Mouse (Mus musculus): ENCODE results near the gene Olfr486. TPM values are rescaled to one million over a fixed set of nuclear protein-coding genes. Genes with fewer than 3 reads are reported as not detected.
"Not testable (repeated sequence)": the region's sequence is repeated elsewhere in the genome, so short reads cannot be mapped to it uniquely, and the experiment has no call there.

Olfr486 gene
- polyA plus RNA-seq (2012; rRNA removed), result not detected in 2 replicates

DNA sequence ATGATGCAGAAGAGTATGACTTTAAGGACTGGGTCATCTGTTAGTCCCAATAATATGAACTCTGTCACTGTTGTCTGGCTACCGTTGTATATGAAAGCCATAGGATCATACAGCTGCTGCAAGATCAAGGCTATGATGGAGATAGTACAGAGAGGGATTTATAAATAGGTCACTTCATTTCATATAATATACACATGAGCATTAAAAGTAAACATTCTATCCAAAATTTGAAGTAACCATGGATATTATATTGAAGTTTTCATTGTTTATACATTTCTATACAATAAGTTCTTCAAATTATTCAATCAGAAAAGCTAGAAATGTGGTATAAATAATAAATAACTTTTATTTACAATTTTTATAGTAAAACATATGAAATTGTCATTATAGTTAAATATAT lies at the start of gene Olfr486:
TSS of gene Olfr486 (minus strand) at position 101 of the 400 bp plus-strand sequence.
- not testable (repeated sequence) for H3K4me3 ChIP-seq (ENCODE audit: insufficient read depth, low read length); H3K27ac ChIP-seq (ENCODE audit: insufficient read depth, low read length); H3K4me1 ChIP-seq (ENCODE audit: control insufficient read depth, insufficient read depth, low read length)

DNA sequence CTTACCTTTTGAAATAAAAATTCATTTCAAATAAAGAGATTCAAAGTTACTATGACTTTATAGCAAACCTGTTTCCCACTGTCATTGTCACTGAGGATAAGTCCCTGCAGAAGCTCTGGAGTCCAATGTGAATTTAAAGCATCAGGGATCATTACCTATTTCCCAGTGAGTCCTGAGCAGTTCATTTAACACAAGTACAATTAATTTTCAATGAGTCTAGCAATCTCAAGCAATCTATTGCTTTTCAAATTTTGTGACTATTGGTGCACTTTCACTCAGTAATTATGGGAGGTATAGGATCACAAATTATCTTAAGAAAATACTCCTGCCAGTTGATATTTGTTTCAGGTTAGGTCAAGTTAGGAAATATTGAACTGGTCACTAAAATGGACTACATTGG lies 42.0 kb upstream of the Olfr486 start, which contains the start of gene Olfr487:
TSS of gene Olfr487 (minus strand) at position 101 of the 400 bp plus-strand sequence.
- not testable (repeated sequence) for H3K4me3 ChIP-seq (ENCODE audit: insufficient read depth, low read length); H3K27ac ChIP-seq (ENCODE audit: insufficient read depth, low read length); H3K4me1 ChIP-seq (ENCODE audit: control insufficient read depth, insufficient read depth, low read length)

DNA sequence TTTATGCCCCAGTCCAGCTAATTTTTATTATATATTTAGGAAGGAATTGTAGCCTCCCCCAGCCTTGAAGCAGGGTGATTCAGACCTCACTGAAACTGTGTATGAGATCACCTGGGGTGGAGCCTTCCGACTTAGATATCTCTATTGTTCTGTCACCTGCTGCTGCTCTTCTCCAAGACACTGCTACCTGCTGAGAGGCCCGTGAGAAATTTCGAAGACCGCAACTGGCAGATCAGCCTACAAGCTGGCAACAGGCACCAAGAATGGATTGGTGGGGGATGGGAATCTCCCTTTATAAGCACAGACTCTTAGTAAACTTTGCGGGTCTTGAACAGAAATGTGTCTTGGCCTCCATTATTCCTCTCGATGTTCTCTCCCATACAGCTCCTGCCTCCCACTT lies 24.4 kb upstream of the Olfr486 start:
- no peak for TF ChIP-seq CTCF (IDR thresholded peaks at IDR 0.05; ENCODE audit: extremely low read depth, insufficient read depth, low read length)
- no peak for TF ChIP-seq POLR2A (IDR thresholded peaks at IDR 0.05; ENCODE audit: extremely low read depth, insufficient read depth, low read length)
- H3K4me1 ChIP-seq (ENCODE audit: control insufficient read depth, insufficient read depth, low read length), result no peaks in the 10 kb centered on the region

DNA sequence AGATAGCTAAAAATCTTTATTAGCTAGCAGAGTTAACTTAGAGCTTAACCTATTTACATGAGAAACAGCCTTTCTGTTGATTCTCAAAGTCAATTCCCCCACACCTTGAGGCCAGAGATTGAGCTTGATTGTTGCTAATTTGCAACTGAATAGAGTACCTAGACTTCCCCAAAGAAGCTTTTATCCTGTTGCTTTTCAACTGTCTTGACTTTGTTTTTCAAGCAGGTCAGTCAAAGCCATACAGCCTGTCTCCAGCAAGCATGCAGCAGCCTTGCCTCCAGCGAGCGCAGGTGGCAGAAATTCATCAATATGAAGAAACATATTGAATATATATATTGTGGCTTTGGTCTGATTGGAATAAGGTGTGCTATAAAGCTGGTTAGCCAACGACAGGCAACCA lies 23.8 kb upstream of the Olfr486 start:
- H3K27ac ChIP-seq (ENCODE audit: insufficient read depth, low read length); H3K4me3 ChIP-seq (ENCODE audit: insufficient read depth, low read length); H3K4me1 ChIP-seq (ENCODE audit: control insufficient read depth, insufficient read depth, low read length): not testable (repeated sequence)

More for the DNA sequence above, 24.4 kb upstream of the Olfr486 start:
- no peak overlapping the region for H3K4me3 ChIP-seq (ENCODE audit: insufficient read depth, low read length)
- no peak overlapping the region for H3K27ac ChIP-seq (ENCODE audit: insufficient read depth, low read length)

DNA sequence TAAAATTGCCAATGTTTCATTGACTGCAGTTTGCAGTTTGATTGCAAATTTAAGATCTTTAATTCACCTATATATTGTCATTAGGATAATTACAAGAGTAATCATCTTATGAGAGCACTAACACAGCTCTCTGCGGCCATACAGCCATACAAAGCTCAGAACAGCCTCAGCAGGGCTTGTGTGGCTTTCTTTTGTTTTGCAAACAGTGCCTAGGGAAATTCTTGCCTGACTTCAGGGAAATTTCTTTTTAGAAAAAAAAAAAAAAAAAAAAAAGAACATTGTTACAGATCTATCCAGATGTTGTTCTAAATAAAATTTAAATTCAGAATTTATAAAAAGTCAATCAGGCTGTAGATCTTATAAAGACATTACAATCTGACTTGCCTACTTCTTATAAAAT lies 20.2 kb upstream of the Olfr486 start:
- H3K27ac ChIP-seq (ENCODE audit: insufficient read depth, low read length); H3K4me3 ChIP-seq (ENCODE audit: insufficient read depth, low read length); H3K4me1 ChIP-seq (ENCODE audit: control insufficient read depth, insufficient read depth, low read length): not testable (repeated sequence)

DNA sequence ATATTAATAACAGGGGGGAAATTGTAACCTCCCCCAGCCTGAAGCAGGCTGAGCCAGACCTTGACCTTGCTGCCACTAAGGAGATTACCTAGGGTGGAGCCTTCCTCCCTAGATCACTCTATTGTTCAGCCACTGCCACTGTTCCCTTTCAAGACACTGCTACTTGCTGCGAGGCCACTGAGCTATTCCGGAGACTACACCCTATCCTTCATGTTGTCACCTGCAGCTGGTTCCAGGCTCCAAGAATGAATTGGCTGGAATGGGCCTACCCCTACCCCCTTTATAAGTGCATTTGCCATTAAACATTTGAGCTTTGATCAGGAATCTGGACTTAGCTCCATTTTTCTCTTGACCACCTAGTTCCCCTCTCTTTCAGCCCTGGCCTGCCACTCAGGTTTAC lies 18.7 kb upstream of the Olfr486 start:
- not testable (repeated sequence) for H3K4me1 ChIP-seq (ENCODE audit: control insufficient read depth, insufficient read depth, low read length); H3K27ac ChIP-seq (ENCODE audit: insufficient read depth, low read length); H3K4me3 ChIP-seq (ENCODE audit: insufficient read depth, low read length)

DNA sequence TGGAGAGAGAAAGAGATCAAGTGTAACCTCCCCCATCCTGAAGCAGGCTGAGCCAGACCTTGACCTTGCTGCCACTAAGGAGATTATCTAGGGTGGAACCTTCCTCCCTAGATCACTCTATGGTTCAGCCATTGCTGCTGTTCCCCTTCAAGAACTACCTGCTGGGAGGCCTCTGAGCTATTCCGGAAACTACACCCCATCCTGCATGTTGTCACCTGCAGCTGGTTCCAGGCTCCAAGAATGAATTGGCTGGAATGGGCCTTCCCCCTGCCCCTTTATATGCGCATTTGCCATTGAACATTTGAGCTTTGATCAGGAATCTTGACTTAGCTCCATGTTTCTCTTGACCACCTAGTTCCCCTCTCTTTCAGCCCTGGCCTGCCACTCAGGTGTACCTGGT lies 12.7 kb upstream of the Olfr486 start:
- not testable (repeated sequence) for H3K4me1 ChIP-seq (ENCODE audit: control insufficient read depth, insufficient read depth, low read length); H3K27ac ChIP-seq (ENCODE audit: insufficient read depth, low read length); H3K4me3 ChIP-seq (ENCODE audit: insufficient read depth, low read length)

DNA sequence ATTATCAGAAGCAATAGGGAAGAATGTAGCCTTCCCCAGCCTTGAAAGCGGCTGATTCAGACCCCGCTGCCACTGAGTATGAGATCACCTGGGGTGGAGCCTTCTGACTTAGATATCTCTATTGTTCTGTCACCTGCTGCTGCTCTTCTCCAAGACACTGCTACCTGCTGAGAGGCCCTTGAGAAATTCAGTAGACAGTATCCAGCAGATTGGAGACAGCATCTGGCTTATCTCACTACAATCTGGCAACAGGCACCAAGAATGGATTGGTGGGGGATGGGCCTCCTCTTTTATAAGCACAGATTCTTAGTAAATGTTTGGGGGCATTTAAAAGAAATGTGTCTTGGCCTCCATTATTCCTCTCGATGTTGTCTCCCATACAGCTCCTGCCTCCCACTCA lies 11.9 kb upstream of the Olfr486 start:
- not testable (repeated sequence) for H3K27ac ChIP-seq (ENCODE audit: insufficient read depth, low read length); H3K4me1 ChIP-seq (ENCODE audit: control insufficient read depth, insufficient read depth, low read length); H3K4me3 ChIP-seq (ENCODE audit: insufficient read depth, low read length)

DNA sequence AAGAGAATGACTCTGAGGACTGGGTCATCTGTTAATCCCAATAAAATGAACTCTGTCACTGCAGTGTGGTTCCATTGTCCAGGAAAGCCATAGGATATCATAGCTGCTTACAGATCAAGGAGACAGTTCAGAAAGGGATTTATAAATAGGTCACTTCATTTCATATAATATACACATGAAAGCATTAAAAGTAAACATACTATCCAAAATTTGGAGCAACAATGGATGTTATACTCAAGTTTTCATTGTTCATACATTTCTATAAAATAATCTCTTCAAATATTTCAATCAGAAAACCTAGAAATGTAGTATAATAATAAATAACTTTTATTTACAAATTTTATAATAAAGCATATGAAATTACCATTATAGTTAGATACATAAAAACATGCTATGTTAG lies 12.8 kb downstream of the Olfr486 start, which contains the start of gene Olfr485:
TSS of gene Olfr485 (minus strand) at position 101 of the 400 bp plus-strand sequence.
- TF ChIP-seq POLR2A (IDR thresholded peaks at IDR 0.05; ENCODE audit: extremely low read depth, insufficient read depth, low read length) (no peak), CTCF (IDR thresholded peaks at IDR 0.05; ENCODE audit: extremely low read depth, insufficient read depth, low read length) (no peak)
- no peaks in the 10 kb centered on the region for H3K4me1 ChIP-seq (ENCODE audit: control insufficient read depth, insufficient read depth, low read length)
- no peak within 1 kb of the TSS for H3K27ac ChIP-seq (ENCODE audit: insufficient read depth, low read length)
- H3K4me3 ChIP-seq (ENCODE audit: insufficient read depth, low read length), result no peak within 1 kb of the TSS

DNA sequence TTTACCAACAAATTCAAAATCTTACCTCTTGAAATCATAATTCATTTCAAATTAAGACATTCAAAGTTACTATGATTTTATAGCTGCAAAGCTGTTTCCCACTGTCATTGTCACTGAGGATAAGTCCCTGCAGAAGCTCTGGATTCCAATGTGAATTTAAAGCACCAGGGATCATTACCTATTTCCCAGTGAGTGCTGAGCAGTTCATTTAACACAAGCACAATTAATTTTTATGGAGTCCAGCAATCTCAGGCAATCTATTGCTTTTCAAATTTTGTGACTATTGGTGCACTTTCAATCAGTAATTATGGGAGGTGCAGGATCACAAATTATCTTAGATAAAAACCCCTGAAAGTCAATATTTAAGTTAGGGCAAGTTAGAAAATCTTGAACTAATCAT lies 45.2 kb downstream of the Olfr486 start, which contains the start of gene Olfr484:
TSS of gene Olfr484 (minus strand) at position 101 of the 400 bp plus-strand sequence.
- Histone ChIP-seq H3K4me1 (ENCODE audit: control insufficient read depth, insufficient read depth, low read length) (no peaks in the 10 kb centered on the region), H3K27ac (ENCODE audit: insufficient read depth, low read length) (no peak within 1 kb of the TSS), H3K4me3 (ENCODE audit: insufficient read depth, low read length) (no peak within 1 kb of the TSS)
- TF ChIP-seq POLR2A (IDR thresholded peaks at IDR 0.05; ENCODE audit: extremely low read depth, insufficient read depth, low read length) (no peak), CTCF (IDR thresholded peaks at IDR 0.05; ENCODE audit: extremely low read depth, insufficient read depth, low read length) (no peak)

Other genes starting within 250 kb of the Olfr486 start
- not detected in 2 replicates for gene Olfr473, start 242.3 kb downstream of the Olfr486 start, polyA plus RNA-seq (2012; rRNA removed)
- not detected in 2 replicates for gene Olfr474, start 218.1 kb downstream of the Olfr486 start, polyA plus RNA-seq (2012; rRNA removed)
- gene Olfr476, start 207.9 kb downstream of the Olfr486 start, polyA plus RNA-seq (2012; rRNA removed), result not detected in 2 replicates
- gene Olfr477, start 186.0 kb downstream of the Olfr486 start, polyA plus RNA-seq (2012; rRNA removed), result not detected in 2 replicates
- gene Olfr478, start 138.8 kb downstream of the Olfr486 start, polyA plus RNA-seq (2012; rRNA removed), result not detected in 2 replicates
- gene Olfr479, start 122.0 kb downstream of the Olfr486 start, polyA plus RNA-seq (2012; rRNA removed), result not detected in 2 replicates
- gene Olfr480, start 105.4 kb downstream of the Olfr486 start, polyA plus RNA-seq (2012; rRNA removed), result not detected in 2 replicates
- gene Olfr481, start 92.9 kb downstream of the Olfr486 start, polyA plus RNA-seq (2012; rRNA removed), result not detected in 2 replicates
- not detected in 2 replicates for gene Olfr482, start 75.2 kb downstream of the Olfr486 start, polyA plus RNA-seq (2012; rRNA removed)
- gene Olfr483, start 71.9 kb downstream of the Olfr486 start, polyA plus RNA-seq (2012; rRNA removed), result not detected in 2 replicates
- not detected in 2 replicates for gene Olfr484, start 45.3 kb downstream of the Olfr486 start, polyA plus RNA-seq (2012; rRNA removed)
- not detected in 2 replicates for gene Olfr485, start 12.9 kb downstream of the Olfr486 start, polyA plus RNA-seq (2012; rRNA removed)
- gene Olfr487, start 41.9 kb upstream of the Olfr486 start, polyA plus RNA-seq (2012; rRNA removed), result not detected in 2 replicates
- not detected in 2 replicates for gene Olfr488, start 85.6 kb upstream of the Olfr486 start, polyA plus RNA-seq (2012; rRNA removed)
- gene Olfr490, start 116.2 kb upstream of the Olfr486 start, polyA plus RNA-seq (2012; rRNA removed), result not detected in 2 replicates
- not detected in 2 replicates for gene Olfr491, start 140.7 kb upstream of the Olfr486 start, polyA plus RNA-seq (2012; rRNA removed)
- gene Olfr492, start 150.9 kb upstream of the Olfr486 start, polyA plus RNA-seq (2012; rRNA removed), result not detected in 2 replicates
- not detected in 2 replicates for gene Olfr493, start 174.2 kb upstream of the Olfr486 start, polyA plus RNA-seq (2012; rRNA removed)
- gene Olfr494, start 192.6 kb upstream of the Olfr486 start, polyA plus RNA-seq (2012; rRNA removed), result not detected in 2 replicates
- gene Olfr495, start 220.4 kb upstream of the Olfr486 start, polyA plus RNA-seq (2012; rRNA removed), result not detected in 2 replicates
- gene Olfr497, start 247.7 kb upstream of the Olfr486 start, polyA plus RNA-seq (2012; rRNA removed), result not detected in 2 replicates

All from cortical plate, adult 2 months (tissue).